Mouse (Mus musculus) ES-E14 (cell line): Measurements from ENCODE around the gene Foxp1. TPM values are rescaled to one million over a fixed set of nuclear protein-coding genes. Genes with fewer than 3 reads are reported as not detected.

Source experiments
- DNase-seq: peaks from one replicate; pipeline ENCODE4 v3.0.0-alpha.2; 2013; ENCODE audit warnings: low read depth, low spot score
- H3K27ac ChIP-seq: 2 replicates; pipeline ENCODE4 v1.5.1; 2012; ENCODE audit warnings: low read depth, mild to moderate bottlenecking, low read length, moderate library complexity, mixed read lengths; ENCODE audit not compliant: poor library complexity, insufficient read depth, severe bottlenecking
- H3K36me3 ChIP-seq: 2 replicates; pipeline ENCODE4 v1.6.1; 2012; ENCODE audit warnings: mild to moderate bottlenecking, low read length, moderate library complexity, mixed read lengths; ENCODE audit not compliant: control insufficient read depth, poor library complexity, insufficient read depth, severe bottlenecking
- H3K4me1 ChIP-seq, 2 experiments: fragments of 150-350 bp in 1 of 2; sonication (generic) in 1 of 2; 2 replicates each; pipeline ENCODE4 v1.6.1; 2012; ENCODE audit warnings: low read length in 2 of 2, mild to moderate bottlenecking in 1 of 2, mixed read lengths in 1 of 2; ENCODE audit not compliant: control insufficient read depth in 2 of 2, insufficient read depth in 2 of 2, poor library complexity in 1 of 2
- H3K4me3 ChIP-seq, 2 experiments: fragments of 150-350 bp in 1 of 2; sonication (generic) in 1 of 2; 2 replicates each; pipeline ENCODE4 v1.5.1; 2012; ENCODE audit warnings: low read length in 2 of 2, low read depth in 1 of 2, mild to moderate bottlenecking in 1 of 2, mixed read lengths in 1 of 2; ENCODE audit not compliant: insufficient read depth in 1 of 2, poor library complexity in 1 of 2, severe bottlenecking in 1 of 2
- H3K9ac ChIP-seq: 2 replicates; pipeline ENCODE4 v1.6.1; 2012; ENCODE audit warnings: low read depth, mild to moderate bottlenecking, low read length, mixed read lengths; ENCODE audit not compliant: poor library complexity, insufficient read depth, severe bottlenecking
- H3K9me3 ChIP-seq: fragments of 150-350 bp; sonication (generic); 2 replicates; pipeline ENCODE4 v1.6.1; 2012; ENCODE audit warnings: low read depth, mild to moderate bottlenecking, low read length; ENCODE audit not compliant: control insufficient read depth, insufficient read depth
- CHD2 ChIP-seq: IDR thresholded peaks from 2 replicates; pipeline ENCODE4 v1.6.1; 2014; ENCODE audit warnings: mild to moderate bottlenecking, low read depth, low read length, inconsistent platforms
- HCFC1 ChIP-seq: IDR thresholded peaks from 2 replicates; pipeline ENCODE4 v1.6.1; 2012; ENCODE audit warnings: low read length, inconsistent platforms, borderline replicate concordance; ENCODE audit not compliant: insufficient read depth
- MAFK ChIP-seq: IDR thresholded peaks from 2 replicates; pipeline ENCODE4 v1.6.1; 2014; ENCODE audit warnings: mild to moderate bottlenecking, low read depth, low read length, inconsistent platforms; ENCODE audit not compliant: insufficient read depth
- ZC3H11A ChIP-seq: IDR thresholded peaks from 2 replicates; pipeline ENCODE4 v1.6.1; 2012; ENCODE audit warnings: low read depth, mild to moderate bottlenecking, inconsistent platforms, low read length, borderline replicate concordance
- ZNF384 ChIP-seq: IDR thresholded peaks from 2 replicates; pipeline ENCODE4 v1.6.1; 2012; ENCODE audit warnings: low read depth, low read length, inconsistent platforms
- in situ Hi-C, 2 experiments: fragments of 600-800 bp; cut with MboI; formaldehyde crosslinking; loops; one replicate each; pipeline ENCODE4 v1.15.1; 2025; ENCODE audit warnings: low sequenced_read_pairs in 2 of 2, inconsistent platforms in 1 of 2; ENCODE audit not compliant: unreplicated experiment in 2 of 2
- total RNA-seq: library from RNA; depleted of rRNA; stranded (reverse); fragments of 300-350 nt; gene quantifications from 2 replicates; pipeline ENCODE4 v1.2.3, GENCODE M21; 2012

The Foxp1 gene
- total RNA-seq, 1 experiment: 70.0 TPM

GRCm38 (mm10) chr6:99325881-99326280, 196.6 kb downstream of the Foxp1 start:
- Histone ChIP-seq H3K4me3 (no peak overlapping the region), H3K36me3 (no peaks in the 10 kb centered on the region), H3K9me3 (no peaks in the 10 kb centered on the region), H3K27ac (no peak overlapping the region), H3K9ac (no peak overlapping the region), H3K4me1 (no peaks in the 10 kb centered on the region)
- no peak for TF ChIP-seq ZC3H11A
- TF ChIP-seq MAFK: no peak
- TF ChIP-seq CHD2: no peak
- TF ChIP-seq ZNF384: no peak
- TF ChIP-seq HCFC1: no peak
- in situ Hi-C loops: no loop called here
- DNase-seq: no peak

DNA sequence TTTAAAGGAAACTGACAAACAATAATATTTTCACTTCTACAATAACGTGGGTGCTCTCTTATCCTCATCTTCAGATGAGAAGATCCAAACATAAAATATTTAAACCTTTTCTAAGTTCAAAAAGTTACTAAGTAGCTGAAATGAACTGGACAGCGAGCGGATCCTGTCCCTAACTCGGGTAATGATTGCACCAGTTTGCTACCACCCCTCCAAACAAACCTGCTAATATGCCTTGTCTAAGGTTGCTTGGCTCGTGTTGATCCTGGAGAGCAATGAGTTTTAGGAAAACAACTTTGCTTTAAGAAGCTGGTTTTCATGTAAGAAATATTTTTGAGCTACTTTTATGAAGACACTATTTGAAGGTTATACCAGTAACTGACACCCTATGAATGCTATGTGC, 197.1 kb downstream of the Foxp1 start:
- in situ Hi-C loops: no loop called here
- no peaks in the 10 kb centered on the region for H3K4me1 ChIP-seq
- H3K4me3 ChIP-seq: no peak overlapping the region
- no peaks in the 10 kb centered on the region for H3K9me3 ChIP-seq
- TF ChIP-seq ZC3H11A (no peak), MAFK (no peak), HCFC1 (no peak), ZNF384 (no peak), CHD2 (no peak)
- H3K9ac ChIP-seq: no peak overlapping the region
- no peaks in the 10 kb centered on the region for H3K36me3 ChIP-seq
- no peak for DNase-seq
- H3K27ac ChIP-seq: no peak overlapping the region

DNA sequence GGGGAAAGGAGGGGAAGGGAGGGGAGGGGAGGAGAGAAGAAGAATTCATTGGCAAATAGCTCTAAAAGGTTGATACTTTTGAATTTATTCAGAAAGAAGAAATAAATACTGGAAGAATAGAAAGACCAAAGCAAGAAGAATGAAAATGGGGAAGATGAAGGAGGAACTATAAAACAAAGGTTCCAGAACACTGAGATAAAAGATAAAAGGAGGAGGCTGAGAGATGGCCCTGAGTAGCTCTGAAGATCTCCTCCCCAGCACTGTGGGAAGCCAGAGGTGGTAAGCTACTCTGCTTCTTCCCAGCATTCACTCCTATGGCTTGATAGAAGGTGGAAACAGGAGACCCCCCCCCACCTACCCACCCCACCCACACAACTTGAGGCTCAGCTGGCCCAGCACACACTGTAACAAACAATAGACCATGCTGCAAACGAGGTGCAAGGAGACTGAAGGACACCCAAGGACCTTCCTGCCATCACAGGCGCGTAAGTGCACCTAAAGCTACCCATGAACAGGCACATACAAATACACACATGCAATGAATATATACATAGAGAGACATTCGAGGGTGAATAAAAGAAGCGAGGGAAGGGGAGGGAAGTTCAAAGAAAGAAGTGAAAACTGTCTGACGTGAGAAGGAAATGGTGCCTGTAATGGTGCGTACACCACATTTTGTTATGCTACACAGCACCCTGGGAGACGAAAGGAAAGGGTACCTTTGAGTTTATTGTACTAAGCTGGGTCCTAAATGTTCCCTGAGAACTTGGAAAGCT, 200.2 kb downstream of the Foxp1 start:
- Histone ChIP-seq H3K9ac (no peak overlapping the region), H3K9me3 (no peaks in the 10 kb centered on the region), H3K4me3 (no peak overlapping the region), H3K4me1 (peaks cover 0 to 2% of the 10 kb centered on the region in 2 experiments; a peak in 1 of 4 replicates), H3K36me3 (no peaks in the 10 kb centered on the region), H3K27ac (no peak overlapping the region)
- TF ChIP-seq HCFC1: no peak
- TF ChIP-seq ZNF384: no peak
- no peak for DNase-seq
- in situ Hi-C loops: no loop called here

DNA sequence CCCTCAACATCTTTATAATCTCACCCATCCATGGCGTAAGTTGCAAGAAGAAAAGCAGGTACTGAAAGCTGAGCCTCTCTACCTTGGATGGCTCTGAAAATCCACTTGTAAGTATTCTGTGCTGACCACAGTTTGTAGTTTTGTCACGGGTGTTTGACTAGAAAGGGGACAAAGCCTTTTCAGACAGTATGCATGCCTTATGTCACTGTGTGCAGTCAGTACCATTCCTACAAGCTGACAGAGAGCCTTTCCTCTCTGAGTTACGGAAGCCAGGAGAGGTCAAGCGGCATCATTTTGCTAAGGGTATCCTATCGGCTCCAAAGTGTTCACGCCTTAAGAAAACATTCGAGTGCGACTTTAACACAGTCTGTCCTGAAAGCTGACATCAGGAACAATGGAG, 202.1 kb downstream of the Foxp1 start:
- in situ Hi-C loops: no loop called here
- Histone ChIP-seq H3K36me3 (no peaks in the 10 kb centered on the region), H3K4me1 (peaks cover 0 to 2% of the 10 kb centered on the region in 2 experiments; a peak in 1 of 4 replicates), H3K9me3 (no peaks in the 10 kb centered on the region), H3K9ac (no peak overlapping the region), H3K4me3 (no peak overlapping the region), H3K27ac (no peak overlapping the region)
- no peak for DNase-seq
- TF ChIP-seq ZNF384 (no peak), CHD2 (no peak), HCFC1 (no peak), ZC3H11A (no peak), MAFK (no peak)
